Mouse (Mus musculus): ENCODE measurements around the gene Myocos.

Myocos gene

DNA sequence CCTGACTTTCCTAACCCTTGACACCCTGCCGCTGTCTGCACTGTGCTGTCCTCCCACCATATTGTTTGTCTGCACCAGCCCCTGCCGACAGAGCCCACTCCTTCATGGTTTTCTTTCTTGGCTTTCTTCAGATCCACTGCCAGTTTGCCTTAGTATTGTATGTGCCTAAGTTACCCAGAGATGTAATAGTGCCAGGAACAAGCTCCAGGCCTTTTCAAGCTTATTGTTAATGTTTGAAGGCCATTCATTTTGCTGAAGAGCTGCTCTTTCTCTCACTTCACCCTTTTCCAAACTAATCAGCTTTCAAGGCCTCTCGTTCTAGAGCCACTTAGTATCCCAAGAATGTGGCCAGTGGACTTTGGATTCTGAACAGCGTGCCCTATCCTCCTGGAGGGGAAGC lies 46.8 kb downstream of the Myocos start:
- peak; percentile 7 to 13 for DNase-seq

DNA sequence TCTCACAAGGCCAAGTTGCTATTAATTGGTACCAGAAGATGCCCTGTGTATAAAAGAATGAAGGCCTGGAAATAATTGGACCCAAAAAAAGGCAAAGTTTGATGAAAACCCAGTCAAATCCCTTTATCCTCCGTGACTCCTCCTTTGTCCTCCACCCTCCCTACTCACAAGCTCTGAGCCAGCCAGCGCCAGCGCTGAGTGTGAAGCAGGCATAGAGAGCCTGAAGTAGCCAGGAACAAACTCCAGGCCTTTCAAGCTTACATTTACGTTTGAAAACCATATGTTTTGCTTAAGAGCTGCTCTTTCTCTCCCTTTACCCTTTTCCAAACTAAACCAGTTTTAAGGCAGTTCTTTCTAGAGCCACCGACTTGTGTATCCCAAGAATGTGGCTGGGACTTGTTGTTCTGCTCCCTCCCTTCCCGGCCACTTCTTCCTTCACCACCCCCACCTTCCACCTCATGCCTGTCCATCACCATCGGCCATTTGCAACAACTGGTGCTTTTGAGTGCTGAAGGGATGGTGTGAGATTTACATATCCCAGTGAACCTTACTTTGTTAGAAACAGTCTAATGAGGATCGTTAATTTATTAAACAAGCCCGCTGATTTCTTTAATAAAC lies 48.3 kb downstream of the Myocos start:
- DNase-seq: no peak

DNA sequence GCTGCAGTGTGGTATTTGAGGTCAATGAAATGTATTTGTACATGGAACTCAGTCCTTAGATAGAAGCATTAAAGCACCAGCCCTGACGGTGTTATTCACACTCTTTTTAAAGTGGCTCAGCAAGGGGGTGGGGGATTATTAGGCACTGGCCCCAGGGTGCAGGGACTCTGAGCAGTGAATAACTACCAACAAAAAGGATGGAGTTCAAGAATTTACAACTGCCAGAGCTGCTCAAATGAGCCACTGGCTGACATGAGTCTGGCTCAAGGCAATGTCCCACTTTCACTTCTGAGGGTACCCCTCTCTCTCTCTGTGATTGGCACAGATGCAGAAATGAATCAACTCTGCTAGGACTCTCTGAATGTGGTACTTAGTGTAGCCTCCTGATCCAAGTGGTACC lies 49.9 kb downstream of the Myocos start:
- DNase-seq: no peak

DNA sequence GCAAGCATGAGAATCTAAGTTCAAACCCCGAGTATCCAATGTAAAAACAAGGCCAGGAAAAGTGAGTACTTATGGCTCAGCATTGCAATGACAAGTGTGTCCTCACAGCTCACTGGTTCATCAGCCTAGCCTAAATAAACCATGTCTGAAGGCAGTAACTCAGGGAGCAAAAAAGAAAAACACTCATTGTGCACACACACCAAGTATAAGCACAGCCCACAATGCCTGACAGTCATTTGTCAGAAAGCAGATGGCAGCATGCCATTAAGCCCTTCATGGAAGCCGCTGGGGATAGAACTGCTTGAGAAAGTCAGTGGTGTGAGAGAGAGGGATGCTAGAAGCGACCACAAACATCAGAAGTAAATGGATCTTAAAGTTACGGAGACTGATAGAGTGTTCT lies 56.7 kb downstream of the Myocos start:
- DNase-seq: no peak

DNA sequence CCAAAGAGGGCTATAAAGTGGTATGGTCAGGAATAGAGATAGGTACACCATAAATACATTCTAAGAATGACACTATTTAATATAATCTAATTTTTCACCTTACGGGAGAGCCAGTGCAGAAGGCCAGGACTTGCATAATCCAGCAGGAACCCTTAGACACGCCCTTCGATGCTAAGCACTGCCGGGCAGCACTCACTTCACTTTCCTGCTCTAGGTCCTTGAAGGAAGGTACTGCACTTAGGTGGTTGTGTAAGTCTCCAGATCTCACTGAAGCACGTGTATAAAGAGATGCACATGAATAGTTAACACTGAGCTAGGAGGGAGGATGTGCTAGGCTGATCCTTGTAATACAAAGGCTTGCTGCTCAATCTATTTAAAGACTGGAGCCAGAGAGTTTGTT lies 58.4 kb downstream of the Myocos start:
- no peak for DNase-seq

DNA sequence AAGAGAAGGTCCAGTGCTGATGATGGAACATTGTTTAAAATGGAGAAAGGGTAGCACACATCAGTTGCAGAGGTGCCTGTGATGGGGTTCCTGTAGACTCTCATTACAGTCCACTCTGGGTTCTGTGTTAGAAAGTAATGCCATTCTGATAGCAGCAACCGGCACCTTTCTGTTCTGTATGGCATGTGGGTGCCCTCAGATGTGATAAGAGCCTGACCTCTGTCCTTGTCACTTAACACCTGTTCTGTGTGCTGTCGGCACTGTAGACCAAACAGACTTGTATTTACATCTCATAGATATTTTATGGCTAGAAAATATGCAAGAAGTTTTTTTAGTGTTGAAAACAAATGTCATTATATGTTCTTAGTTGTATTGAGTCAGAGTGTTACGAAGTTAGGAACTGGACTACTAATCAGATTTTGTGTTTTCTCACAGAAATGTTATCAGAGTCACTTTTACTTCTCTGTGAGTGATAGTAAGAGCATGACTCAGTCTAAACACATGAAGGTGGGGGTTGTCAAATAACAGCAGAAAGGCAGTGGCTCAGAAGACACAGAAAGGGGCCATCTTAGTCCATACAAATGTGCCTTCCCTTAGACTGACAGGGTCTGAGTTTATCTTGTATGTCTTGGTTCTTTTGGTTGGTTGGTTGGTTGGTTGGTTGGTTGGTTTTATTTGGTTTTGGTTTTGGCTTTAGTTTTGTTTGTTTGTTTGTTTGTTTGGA lies 60.5 kb downstream of the Myocos start:
- DNase-seq: no peak
